Mouse (Mus musculus) fat pad, adult 2 months (tissue): ENCODE data around the gene Sycp3.
A peak's percentile ranks its signal among the peaks of the same experiment; 100 is the strongest.
"Not testable (repeated sequence)": the region's sequence is repeated elsewhere in the genome, so short reads cannot be mapped to it uniquely, and the experiment has no call there.

Experiments
- DNase-seq: peaks from one replicate; pipeline ENCODE4 v3.0.0-alpha.2; 2011; ENCODE audit warnings: low read depth, low spot score; ENCODE audit errors: extremely low read depth

Sycp3 gene

GRCm38 (mm10) chr10:88499993-88500392 is 40.6 kb downstream of the Sycp3 start:
- DNase-seq, result no peak

GRCm38 (mm10) chr10:88501370-88501769 is 42.0 kb downstream of the Sycp3 start:
- DNase-seq, result no peak

DNA sequence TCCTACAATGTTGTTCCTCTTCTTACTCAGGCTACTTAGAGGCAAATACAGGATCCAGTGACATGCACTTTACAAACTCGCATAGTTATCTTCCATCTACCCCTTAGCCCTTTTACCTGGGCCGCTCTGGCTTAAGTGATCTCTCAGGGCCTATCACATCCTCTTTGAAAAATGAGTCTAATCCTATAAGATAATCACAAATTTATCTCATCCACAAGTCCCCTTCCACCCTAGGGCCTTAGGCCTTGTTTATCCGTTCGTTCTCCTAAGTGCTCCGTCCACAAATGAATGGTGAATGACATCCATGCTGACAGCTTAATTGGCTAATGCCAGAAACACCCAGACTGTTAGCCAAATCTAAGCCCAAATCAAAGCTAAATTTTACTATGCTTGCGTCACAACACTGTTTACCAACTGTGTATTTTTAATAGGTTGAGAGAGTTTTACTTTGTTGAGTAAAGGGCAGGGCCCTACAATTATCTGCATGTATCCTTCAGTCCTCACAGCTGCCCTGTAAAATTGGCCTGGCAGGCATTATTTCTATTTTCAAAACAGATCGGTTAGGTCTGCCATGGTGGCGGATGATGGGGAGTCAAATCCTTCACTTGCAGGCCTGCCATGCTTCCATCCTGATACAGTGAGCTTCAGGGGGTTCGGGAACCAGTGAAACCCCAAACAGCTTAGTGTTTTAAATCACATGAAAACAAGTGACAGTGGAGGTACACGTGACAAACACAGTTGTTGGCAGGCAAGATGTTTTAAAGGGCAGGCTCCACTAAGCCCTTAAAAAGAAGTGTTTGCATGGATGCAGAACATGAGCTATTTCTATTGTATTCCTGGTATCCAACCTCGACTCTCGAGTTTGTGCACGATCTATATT is 42.8 kb downstream of the Sycp3 start:
- DNase-seq, result no peak

GRCm38 (mm10) chr10:88502919-88503318 is 43.5 kb downstream of the Sycp3 start:
- DNase-seq, result no peak

GRCm38 (mm10) chr10:88503421-88504314 is 44.3 kb downstream of the Sycp3 start, which contains the start of gene Chpt1:
Gene Chpt1 (minus strand): TSS chr10:88504073.
- DNase-seq, result no peak

DNA sequence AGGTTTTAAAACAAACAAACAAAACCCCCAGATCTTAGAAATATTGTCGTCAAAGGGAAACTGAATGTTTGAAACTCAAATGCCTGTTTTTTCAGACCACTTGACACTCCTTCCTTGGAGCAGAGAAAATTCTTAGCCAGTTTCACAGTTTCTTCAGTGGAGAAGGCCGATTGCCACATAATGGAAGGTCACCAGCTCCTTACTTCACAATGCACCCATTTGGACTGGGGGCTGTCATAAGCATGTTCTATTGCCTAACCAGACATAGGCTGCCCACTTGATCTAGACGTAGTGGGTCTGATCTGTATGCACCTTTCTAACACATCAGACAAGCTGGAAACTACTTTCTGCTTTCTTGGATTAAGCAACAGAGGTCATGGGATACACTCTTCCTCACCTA is 45.1 kb downstream of the Sycp3 start:
- no peak for DNase-seq

- no peak for DNase-seq
Measured at GRCm38 (mm10) chr10:88505256-88505655, 45.9 kb downstream of the Sycp3 start.

DNA sequence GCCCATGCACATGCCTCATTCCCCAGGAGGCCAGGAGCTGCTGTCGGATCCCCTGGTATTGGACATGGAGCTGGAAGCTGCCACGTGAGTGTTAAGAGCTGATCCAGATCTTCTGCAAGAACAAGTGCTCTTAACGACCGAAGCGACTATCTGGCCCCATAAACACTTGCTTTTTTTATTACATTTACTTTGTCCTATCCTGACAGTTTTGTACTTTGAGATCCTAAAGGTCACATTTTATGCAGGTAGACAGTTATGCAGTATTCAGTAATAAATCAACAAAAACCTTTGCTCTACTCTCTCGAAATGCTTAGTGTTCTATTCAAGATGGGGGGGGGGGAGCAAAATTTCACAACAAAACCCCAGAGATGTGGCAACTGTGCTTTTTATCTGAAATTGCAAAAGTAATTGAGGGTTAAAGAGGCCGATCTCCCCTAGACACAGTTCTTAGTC is 48.3 kb downstream of the Sycp3 start:
- DNase-seq, result no peak

DNA sequence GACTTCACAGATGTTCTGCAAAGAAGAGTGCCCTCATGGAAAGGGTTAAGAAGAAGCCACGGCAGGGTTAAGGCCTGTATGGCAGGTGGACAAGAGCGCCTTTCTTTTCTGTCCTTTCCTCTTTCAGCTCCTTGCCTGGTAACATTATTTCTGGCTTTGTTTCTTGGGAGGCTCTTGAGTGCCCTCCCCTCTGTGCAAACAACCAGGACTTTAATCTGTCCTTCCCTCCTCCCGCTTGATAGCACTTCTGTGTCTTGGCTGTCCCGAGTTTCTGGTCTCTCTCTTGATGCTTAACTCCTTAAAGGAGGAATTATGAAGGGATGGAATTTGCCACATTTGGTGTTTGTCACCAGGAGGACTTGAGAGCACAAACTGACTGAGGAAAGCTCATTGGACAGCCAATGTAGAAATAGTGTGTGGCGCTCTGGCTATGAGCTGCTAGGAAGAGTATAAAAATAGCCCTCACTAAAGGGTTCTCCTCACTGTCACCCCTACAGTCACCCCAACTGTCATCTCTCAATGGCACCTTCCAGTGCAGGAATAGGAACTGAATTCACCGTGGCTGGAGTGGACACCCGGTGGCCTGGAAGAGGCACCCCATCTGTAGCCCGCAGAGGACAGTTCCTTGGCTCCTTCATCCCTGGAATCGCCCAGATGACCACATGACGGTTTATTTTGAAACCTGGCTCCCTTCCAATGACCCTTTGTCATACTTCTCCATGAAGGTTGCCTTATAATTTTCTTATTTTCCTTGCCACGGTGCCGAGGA is 51.3 kb downstream of the Sycp3 start:
- DNase-seq, result no peak

- no peak for DNase-seq
Measured at GRCm38 (mm10) chr10:88511355-88511754, 52.0 kb downstream of the Sycp3 start.

DNA sequence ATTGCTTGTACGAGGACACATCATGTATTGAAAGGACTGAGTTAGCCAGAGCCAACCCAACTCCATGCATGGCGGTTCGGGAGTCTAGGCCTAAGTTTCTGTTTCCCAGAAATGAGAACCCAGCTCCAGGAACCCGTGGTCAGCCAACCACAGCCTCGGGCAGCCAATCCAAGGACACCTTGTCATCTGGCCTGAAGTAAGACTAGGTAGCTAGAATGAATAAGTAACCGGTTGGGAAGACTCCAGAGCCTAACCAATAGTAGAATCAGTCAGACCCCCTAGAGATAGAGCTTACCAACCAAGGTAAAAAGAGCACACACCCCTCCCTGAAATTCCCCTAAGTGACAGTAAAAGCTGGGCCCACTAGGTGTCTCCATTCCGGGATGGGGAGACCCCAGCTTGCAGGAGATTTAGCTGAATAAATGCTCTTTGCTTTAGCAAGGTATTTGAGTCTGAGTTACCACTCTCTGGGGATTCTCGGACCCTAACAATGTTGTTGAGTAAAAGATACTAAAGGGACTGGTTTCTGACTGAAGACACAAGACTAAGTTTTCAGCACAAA is 54.3 kb downstream of the Sycp3 start:
- no peak for DNase-seq

- peak; percentile 46 for DNase-seq
Measured at GRCm38 (mm10) chr10:88514495-88514894, 55.1 kb downstream of the Sycp3 start.

DNA sequence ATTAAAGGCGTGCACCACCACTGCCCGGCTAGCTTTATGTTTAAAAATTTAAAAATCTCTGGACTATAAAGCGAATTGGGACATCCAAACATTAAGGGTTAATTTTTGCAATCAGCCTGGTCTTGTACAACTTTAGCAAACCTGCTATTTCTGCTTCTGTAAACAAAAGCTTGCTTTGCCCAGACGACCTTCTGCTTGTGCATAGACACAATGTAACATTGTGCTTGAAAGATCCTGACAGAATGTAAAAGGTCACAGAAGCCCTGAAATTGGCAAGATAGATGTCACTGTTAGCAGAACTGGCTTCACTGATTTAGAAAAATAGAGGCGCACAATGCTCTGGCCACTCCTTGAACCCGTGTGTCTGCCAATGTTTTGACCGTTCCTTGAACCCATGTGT is 55.7 kb downstream of the Sycp3 start:
- DNase-seq, result not testable (repeated sequence)

DNA sequence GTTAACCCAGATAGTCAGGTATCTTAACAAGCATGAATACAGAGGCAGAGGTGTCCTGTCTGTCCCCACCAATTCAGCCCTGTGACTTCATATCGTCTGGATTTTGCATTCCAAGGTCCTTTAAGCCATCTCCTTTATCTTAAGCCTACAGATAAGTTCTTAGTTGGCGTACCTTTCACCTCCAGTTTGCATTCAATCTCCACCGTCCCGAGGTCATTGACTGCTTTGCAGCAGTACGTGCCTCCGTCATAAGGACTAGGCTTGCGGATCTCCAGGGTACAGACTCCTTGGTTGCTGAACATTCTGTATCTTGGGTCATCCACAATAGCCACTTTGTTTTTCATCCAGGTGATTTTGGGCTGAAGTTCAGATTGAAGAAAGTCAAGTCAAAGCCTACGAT is 63.4 kb downstream of the Sycp3 start:
- DNase-seq, result no peak
